Mouse (Mus musculus) thymus, postnatal 10 days (tissue): ENCODE results near the gene Slc17a7.
"Not testable (repeated sequence)": the region's sequence is repeated elsewhere in the genome, so short reads cannot be mapped to it uniquely, and the experiment has no call there.

Experiments
- DNase-seq, 2 experiments: peaks; one replicate each; pipeline ENCODE4 v3.0.0; 2021; ENCODE audit warnings: low spot score in 2 of 2

The Slc17a7 gene

DNA sequence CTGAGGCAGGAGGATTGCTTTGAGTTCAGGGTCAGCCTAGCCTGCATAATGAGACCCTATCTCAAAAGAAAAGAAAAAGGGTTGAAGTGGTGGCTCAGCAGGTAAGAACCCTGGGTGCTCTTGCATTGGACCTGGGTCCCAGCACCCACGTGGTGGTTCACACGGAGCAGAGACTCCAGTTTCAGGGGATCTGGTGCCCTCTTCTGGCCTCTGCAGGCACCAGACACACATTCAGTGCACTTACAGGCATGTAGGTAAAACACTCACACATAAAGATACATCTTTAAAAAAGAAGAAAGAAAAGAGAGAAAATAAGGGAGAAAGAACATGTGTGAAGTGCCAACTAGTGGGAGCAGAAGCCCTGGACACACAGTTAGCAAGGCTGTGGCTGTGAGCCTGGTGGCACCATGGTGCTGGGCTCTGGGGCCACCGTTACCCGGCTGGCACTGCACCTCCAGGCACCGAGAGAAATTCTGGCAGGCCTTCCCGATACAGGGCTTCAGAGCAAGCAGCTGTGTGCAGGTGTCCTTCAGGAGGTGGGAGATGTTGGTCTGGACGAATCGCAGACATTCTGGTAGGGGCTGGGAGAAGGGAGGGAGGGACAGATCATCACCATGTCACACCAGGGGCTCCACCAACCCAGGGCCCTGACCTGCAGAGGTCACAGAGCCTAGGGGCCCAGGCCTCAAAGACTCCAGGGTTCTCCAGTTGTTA, 30.1 kb upstream of the Slc17a7 start:
- DNase-seq = no peak

DNA sequence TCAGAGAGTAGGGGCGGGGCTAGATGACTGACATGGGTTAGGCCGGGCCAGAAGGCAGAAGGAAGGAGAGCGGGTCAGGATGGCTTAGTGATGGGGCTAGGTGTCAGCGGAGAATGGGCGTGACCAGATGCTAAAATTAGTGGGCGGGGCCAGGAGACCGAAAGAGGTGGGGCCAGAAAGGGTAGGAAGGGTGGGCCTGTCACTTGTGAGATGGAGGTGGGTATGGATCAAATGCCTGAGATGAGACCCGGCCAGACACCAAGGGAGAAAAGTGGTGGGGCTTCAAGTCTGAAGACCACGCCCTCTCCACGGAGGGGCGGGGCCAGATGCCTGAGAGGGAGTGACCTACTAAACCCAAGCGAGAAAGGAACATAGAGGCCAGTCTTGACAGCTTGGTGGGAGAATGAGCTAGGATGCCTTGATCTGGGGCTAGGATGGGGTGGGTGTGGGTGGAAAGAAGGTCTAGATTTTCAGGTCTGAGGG, 29.2 kb upstream of the Slc17a7 start:
- no peak for DNase-seq

DNA sequence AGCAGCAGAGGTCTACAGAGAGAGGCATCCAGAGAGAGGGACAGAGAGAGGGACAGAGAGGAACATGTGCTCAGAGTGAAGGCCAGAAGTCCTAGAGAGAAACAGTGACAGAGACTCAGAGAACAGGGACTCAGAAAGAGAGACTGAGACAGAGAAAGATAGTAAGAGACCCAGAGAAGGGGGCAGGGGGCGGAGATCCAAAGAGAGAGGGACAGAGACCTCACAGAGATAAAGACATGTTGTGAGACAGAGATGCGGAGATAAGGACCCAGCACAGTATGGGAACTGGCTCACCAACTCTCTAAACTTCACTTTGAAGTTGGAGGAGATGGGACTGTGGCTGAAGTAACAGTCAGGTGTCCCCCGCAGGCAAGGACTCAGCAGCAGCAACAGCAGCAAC, 28.4 kb upstream of the Slc17a7 start:
- no peak for DNase-seq

DNA sequence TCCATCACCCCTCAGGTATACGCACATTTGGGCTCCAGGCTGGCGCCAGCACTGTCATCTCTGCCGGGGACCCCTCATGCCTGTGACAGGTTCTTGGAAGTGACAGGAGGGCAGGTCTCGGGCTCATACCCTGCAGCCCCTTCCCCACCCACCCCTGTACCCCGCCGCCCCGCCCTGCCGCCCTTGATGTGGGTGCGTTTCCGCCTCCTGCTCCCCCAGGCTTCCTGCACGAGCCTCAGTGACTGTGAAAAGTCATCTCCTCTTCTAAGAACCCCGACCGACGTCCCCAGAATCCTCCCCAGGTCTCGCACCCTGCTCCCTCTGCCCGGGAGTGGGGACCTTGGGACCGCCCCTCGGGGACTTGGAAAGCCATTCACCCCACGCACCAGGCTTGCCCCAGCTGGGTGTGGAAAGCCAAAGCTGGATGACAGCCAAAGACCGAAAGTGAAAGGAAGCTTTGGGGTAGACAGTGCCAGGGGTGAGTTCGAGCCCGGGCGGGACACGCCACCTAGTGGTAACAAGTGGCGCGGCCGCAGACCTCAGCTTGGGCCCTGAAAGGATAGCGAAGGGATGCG, 27.7 kb upstream of the Slc17a7 start, which contains the start of the genes Gm45713 and Flt3l:
Gene Gm45713 (minus strand): TSS at position 239 of the 575 bp plus-strand sequence.
Gene Flt3l (minus strand): TSS at position 440 of the 575 bp plus-strand sequence.
- peak; percentile 87 to 90 for DNase-seq

DNA sequence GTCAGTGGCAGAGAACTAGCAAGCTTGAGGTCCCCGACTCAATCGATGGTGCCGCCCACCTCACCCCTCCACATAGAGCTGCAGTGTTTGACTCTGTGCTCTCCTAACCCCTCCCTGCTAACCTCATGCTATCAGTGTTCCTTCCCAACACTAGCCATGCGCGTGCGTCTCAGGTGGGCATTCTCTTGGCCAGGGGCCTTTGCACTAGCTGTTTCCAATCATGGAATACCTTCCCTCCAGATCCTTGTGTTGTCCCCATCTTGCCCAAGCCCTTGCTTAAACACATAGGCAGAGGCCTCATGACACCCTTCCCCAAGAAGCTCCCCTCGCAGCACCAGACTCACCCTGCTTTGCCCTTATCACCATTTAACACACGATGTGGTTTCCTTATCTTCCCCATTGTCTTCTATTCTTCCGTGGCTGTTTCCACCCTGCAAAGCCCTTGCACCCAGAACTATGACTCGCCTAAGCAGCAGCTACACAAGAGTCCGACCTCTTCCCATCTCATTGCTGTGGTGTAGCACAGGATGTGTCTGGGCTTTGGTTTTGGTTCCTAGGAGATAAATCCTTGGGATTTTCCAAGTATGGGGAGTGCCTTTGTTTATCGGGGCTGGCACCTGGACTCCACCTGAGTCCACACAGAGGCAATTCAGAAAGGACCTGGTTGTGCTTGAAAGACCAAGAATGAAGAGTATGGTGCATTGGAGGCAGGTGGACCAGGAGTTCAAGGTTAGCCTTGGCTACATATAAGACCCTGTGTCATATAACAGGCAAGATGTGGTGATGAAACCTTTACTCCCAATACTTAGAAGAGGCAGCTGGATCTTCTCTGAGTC, 26.4 kb upstream of the Slc17a7 start:
- DNase-seq = no peak

DNA sequence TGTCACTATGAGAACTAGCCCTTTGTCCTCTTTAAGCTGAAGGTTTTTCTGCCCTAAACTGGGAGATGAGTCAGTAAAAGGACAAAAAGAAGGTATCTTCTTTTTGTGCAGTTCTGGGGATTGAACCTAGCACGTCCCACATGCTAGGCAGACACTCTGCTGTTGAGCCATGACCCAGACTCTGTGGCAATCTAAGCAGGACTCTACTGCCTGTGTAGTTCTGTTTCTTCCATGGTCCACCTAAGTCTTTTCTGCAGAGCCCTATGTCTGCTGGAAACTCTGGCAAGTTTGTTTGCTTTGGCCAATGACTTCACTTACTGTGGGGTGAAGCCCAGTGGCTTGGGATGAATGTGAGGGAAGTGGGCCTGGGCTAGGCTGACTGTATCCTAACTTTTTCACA, 25.3 kb upstream of the Slc17a7 start:
- no peak for DNase-seq

DNA sequence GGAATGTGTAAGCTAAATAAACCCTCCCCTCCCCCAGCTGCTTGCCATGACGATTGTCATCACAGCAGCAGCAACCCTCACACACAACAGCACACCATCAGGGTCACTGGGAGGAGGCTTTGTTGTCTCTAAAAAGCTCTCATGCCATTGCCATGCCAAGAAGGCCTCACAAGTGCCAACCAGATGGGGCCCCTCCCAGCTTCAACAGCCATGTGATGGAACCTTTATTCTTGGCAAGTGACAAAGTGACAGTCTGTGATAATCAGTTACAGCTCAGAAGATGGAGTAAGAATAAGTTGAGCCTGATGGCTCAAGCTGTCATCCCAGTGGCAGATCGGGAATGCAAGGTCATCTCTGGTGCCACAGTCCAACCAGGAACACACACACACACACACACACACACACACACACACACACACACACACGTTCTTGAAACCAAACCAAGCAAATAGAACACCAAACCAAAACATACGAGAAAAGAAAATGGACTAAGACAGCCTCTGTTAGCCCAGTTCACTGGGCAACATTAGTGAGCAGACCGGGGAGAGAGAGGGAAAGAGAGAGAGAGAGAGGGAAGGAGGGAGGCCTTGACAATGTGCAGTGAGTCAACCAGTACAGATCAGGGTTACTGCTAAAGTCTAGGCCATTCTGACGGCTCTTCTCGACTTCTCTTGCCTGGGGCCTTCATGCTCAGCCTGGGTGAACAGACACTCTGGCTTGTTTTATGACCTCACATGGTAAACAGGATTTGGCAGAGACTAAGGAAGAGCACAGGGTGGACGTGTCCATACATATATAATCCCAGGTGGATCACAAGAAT, 23.6 kb upstream of the Slc17a7 start:
- no peak for DNase-seq

DNA sequence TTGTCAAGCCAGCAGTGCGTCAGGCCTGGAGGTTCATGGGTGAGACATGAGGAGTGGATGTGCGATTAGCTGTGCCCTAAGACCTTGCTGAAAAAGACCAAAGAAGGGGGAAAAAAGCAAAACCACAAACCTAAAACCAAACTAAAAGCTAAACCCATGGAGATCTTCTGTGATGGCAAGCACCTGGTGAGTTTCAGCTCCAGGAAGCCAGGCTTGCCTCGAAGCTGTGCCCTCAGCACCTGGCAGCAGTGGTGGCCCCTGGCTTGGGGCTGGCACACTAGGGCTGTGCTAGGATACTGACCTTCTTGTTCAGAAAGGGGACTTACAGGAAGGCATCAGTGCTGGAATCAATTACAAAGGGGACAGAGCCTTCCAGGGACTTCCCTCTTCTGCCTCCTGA, 22.4 kb upstream of the Slc17a7 start:
- peak; percentile 45 to 55 for DNase-seq

DNA sequence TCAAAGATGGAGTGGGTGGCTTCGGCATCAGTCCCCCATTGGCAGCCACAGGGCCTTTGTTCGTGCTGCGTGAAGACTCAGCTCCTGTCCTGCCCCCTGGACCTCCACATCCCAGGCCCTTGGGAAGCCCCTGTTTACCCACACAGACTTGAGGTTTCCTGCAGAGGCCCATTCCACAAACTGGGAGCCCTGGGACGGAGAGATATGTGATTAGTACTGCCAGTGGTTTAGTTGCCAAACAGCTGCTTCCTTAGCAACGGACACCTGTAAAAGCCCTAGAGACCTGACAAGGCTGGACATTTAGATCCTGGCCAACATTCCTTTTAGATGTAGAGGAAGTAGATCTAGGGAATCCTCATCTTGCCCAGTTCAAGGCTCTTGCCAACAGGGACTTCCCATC, 21.8 kb upstream of the Slc17a7 start:
- no peak for DNase-seq

DNA sequence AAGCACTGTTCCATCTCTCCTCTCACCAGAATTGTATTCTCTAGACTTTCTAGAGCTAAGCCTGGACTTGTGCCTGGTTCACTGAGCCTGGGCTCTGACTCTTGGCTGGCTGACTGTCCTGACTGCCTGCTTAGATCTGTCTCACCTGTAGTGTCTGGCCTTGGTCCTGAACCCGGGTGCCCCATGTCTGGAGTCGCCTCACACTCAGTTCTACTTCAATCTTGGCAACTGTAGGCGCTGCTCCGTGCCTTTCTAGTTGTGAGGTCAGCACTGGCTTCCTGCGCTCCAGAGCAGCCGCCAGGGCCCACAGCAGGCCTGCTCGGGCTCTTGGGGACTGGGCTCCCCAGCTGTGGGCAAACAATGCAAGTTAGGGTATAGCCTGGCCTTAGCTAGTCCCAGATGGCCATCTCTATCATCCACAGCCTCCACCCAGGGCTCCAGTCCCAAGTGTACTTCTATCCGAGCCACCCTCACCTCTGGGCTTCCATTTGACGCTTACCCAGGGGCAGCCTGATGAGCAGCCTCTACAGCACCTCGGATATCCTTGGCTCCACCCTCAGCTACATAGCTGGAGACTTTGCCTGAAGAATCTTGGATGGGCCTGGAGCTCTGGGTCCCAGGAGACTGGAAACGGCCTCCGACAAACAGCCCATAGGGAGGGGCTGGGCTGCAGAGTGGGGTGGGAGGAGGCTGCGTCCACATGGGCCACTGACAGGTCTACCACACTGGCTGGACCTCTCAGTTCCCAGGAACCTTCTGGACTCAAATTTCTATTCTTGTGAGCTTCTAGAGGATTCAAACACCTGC, 19.2 kb upstream of the Slc17a7 start:
- no peak for DNase-seq

DNA sequence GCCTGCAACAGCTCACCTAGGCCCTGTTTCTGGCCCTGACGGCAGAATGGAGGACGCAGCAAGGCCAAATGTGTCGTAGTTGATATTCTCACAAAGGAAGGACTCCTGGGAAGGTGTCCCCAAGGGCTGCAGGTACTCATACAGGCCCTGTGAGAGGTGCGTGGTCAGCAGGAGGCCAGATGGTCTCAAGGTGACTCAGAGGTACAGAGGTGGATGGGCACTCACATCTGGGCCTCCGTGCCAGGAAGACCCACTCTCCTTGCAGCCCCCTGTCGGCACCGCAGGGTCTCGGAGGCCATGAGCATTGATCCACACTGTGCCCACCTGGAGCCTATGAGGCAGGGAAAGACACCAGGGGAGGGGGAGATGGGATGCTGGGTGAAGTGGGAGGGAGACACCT, 18.3 kb upstream of the Slc17a7 start:
- DNase-seq = no peak

DNA sequence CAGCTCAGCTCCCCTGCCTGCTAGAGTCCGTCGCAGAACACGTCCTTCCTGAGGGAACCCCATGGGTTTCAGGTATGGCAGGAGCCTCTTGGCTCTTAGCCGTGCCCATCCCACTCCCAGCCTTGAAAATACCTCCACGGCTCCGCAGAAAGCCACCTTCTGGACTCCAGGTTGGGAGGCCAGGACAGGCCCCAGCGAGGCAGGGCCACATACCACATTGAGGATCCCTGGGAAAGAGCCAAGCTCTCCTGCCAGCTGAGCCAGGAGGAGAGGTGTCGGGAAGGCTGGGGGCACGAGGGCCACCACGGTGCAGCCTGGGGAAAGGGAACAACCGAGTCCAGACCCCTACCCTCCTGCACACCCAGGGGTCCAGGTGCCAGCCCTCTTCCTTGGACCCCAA, 16.5 kb upstream of the Slc17a7 start:
- no peak for DNase-seq

DNA sequence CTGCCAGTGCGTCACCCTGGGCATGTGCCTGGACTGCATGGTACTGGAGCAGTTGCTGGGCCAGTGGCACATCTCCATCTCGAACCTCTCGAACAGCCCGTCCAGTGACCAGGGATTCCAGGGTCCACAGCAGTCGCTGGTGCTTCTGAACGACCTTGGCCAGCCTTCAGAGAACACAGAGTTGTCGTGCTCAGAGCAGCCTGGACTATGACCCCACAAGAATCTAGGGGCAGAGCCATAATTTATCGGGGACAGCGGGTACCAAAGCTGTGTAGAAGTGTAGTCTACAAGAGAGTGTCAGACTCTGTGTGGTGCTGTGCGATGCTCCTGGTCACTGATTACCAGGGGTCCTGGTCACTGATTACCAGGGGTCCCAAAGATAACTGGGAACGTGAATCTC, 15.8 kb upstream of the Slc17a7 start:
- no peak for DNase-seq

DNA sequence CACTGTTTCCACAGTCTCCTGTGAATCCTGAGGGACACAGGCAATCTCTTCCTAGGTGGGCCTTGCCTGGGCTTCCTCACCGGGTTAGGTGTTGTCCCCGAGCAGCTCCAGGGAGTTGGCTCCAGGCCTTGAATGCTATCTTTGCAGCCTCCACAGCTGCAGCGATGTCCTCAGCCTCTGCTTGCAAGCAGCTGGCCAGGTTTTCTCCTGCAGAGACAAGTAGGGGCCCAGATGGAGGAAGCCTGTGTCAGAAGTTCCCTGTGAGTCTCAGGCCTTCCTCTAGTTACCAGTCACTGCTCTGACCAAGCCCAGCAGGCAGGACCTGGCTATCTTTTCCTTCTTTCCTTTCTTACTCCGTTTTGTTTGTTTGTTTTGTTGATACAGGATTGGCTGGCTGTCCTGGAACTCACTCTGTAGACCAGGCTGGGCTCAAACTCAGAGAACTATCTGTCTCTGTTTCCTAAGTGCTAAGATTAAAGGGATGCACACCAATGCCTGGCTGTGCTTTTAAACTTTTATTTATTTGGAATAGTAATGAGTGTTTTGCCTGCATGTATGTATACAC, 15.1 kb upstream of the Slc17a7 start:
- DNase-seq = no peak

DNA sequence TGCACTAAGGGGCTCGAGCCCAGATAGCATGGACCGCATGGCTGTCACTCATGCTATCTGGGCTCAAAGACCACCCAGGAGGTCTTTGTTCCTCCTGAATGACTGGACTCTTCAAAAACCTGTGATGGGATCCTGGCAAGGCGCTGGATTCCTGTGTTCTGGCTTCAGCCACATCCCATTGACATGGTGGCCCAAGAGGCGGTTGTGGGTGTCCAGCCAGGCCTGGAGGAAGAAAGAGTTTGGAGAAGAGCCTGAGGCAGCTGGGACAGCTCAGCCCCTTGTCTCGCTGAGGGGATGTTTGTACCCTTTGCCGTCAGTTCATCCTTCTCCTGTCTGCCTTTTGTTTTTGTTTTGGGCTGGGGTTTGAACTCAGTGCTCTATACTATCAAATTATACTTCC, 14.2 kb upstream of the Slc17a7 start:
- no peak for DNase-seq

DNA sequence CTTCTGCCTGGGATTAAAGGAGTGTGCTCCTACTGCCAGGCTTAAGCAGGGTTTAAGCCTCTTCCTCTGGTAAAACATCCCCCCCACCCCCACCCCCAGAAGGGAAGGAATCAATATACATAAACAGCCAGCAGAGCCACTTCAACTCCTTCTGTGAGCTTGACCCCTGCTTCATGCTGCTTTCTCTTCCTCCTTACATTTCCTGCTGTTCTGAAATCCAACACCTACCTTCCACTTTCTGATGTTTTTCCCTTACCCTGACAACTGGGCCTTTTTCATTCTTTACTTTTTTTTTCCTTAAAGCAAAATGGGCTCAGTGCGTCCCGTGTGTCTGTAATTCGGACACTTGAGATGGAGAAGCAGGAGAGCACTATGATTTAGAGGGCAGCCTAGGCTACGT, 13.4 kb upstream of the Slc17a7 start:
- DNase-seq = no peak

DNA sequence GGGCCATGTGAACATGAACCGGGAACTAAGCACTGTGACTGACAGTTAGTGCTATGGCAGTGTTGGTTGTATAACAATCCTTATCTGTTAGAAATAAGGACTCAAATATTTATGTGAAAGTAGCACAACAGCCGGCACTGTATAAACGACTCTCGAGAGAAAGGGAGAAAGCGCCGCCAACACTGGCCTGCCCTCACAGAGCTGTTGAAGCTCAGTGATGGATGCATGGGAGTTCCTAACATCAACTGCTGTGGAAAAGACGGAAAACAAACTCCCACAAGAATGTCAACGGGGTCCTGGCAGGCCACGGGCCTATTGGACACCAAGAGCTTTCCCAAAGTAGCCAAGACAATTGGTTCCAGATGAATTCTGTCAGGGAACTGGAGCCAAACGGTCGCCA, 12.4 kb upstream of the Slc17a7 start:
- no peak for DNase-seq

DNA sequence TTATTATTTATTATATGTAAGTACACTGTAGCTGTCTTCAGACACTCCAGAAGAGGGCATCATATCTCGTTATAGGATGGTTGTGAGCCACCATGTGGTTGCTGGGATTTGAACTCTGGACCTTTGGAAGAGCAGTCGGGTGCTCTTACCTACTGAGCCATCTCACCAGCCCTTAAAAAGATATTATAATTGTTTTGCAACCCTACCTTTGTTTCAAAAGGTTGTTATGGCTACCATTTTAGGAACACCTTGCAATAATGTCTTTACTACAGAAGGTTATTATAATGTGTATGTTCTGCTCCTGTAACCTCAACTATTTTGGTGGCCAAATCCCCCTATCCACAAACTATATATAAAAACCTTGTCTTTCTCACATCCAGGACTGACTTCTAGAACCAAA, 10.7 kb upstream of the Slc17a7 start:
- not testable (repeated sequence) for DNase-seq

DNA sequence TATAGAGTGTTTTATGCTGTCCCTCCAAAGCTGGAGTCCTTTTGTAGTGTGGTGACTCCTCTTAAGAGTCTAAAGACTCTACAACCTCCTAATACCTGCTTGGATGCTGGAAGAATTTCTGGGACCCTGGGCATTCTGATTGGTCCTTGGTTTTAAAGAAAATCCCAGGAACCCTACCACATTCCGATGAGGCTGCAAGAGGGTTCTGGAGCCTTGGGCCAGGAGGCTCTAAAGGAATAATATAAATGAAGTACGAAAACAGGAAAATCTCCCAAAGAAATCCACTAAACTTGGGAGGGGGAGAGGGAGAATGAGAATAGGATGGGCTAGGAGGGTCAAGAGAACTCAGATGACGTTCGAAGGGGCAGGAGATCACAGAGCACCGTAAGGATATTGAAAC, 10.2 kb upstream of the Slc17a7 start:
- no peak for DNase-seq
